In the genomic region with DNA sequence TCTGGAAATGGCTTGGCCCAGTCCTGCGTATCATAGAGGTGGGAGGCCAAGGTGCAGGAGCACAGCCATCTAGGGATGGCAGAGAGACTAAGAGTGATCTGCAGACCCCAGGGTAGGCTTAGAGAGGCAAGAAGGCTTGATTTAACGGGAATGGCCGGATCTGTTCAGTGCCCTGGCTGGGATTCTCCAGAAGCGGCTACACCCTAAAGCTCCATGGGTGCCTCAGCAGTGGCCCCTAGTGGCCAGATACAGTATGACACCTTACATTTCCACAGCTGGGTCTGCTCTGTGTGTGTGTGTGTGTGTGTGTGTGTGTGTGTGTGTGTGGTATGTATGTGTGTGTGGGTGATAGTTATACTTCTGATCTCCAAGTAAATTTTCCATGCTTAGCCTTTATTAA, we compare ENCODE assay signal across 8 mouse cellular contexts.
DNase-seq lines count a peak whose midpoint lies in the region; ATAC-seq and TF ChIP-seq lines count a peak whose summit lies in the region.

No protein-coding gene starts in this region.

- H3K79me2 ChIP-seq in liver, adult 2 months (ENCODE audit: control insufficient read depth, insufficient read depth, low read length) = no peaks in the 10 kb centered on the region

- H3K27ac ChIP-seq in forebrain, embryonic 10.5 days = 0 out of 2 replicates have a peak overlapping the region, but pooled peaks have one; percentile 48
- H3K27ac ChIP-seq in heart, embryonic 14.5 days (replicated peaks in 1 of 2; ENCODE audit: control insufficient read depth in 1 of 2, insufficient read depth in 1 of 2, low read depth in 2 of 2, low read length in 2 of 2) = 0 out of 4 replicates have a peak overlapping the region, but pooled peaks have one; percentile 21 to 50
- no peak overlapping the region for H3K27ac ChIP-seq in kidney, postnatal 0 days
- H3K27ac ChIP-seq in liver, adult 2 months (replicated peaks; ENCODE audit: insufficient read depth, low read depth, low read length) = no peak overlapping the region
- H3K27ac ChIP-seq in stomach, embryonic 14.5 days (ENCODE audit: low read length) = no peak overlapping the region

- H3K9ac ChIP-seq in heart, embryonic 14.5 days (ENCODE audit: low read length) = no peak overlapping the region
- no peak overlapping the region for H3K9ac ChIP-seq in kidney, postnatal 0 days (ENCODE audit: low read depth, low read length)
- no peak overlapping the region for H3K9ac ChIP-seq in liver, adult 2 months (ENCODE audit: low read depth, low read length)
- H3K9ac ChIP-seq in stomach, embryonic 14.5 days (replicated peaks; ENCODE audit: low read depth, low read length) = no peak overlapping the region

- peak; percentile 51 for ATAC-seq in CD4-positive, CD25-positive, alpha-beta regulatory T cell, adult 4 months
- ATAC-seq in heart, embryonic 14.5 days (ENCODE audit: insufficient number of reproducible peaks, insufficient read depth, low FRiP score, low read depth) = peak; percentile 42; the same call in 1 of the 2 replicates
- ATAC-seq in kidney, postnatal 0 days (replicated peaks; ENCODE audit: low FRiP score, low read depth) = peak; percentile 53
- ATAC-seq in stomach, embryonic 14.5 days (ENCODE audit: insufficient number of reproducible peaks, insufficient read depth, low FRiP score, low read depth) = peak; percentile 63

- peaks cover 39% of the 10 kb centered on the region for H3K4me1 ChIP-seq in forebrain, embryonic 10.5 days
- peaks cover 47 to 60% of the 10 kb centered on the region in 2 experiments for H3K4me1 ChIP-seq in heart, embryonic 14.5 days (ENCODE audit: control insufficient read depth in 2 of 2, insufficient read depth in 2 of 2, low read length in 2 of 2)
- peaks cover 7% of the 10 kb centered on the region; the same call in 1 of the 2 replicates for H3K4me1 ChIP-seq in kidney, postnatal 0 days (replicated peaks; ENCODE audit: insufficient read depth, low read length)
- H3K4me1 ChIP-seq in liver, adult 2 months (ENCODE audit: control insufficient read depth, insufficient read depth, low read length) = no peaks in the 10 kb centered on the region
- H3K4me1 ChIP-seq in stomach, embryonic 14.5 days (ENCODE audit: control insufficient read depth, insufficient read depth, low read length) = peaks cover 29% of the 10 kb centered on the region

- H3K4me3 ChIP-seq in forebrain, embryonic 10.5 days = no peak overlapping the region
- no peak overlapping the region for H3K4me3 ChIP-seq in heart, embryonic 14.5 days (ENCODE audit: control insufficient read depth in 1 of 2, insufficient read depth in 1 of 2, low read depth in 1 of 2, low read length in 2 of 2)
- no peak overlapping the region for H3K4me3 ChIP-seq in kidney, postnatal 0 days (replicated peaks; ENCODE audit: low read depth, low read length)
- H3K4me3 ChIP-seq in liver, adult 2 months (ENCODE audit: insufficient read depth, low read depth, low read length) = no peak overlapping the region
- no peak overlapping the region for H3K4me3 ChIP-seq in stomach, embryonic 14.5 days (ENCODE audit: low read depth, low read length)

- peaks cover 11% of the 10 kb centered on the region for H3K36me3 ChIP-seq in forebrain, embryonic 10.5 days (replicated peaks)
- H3K36me3 ChIP-seq in heart, embryonic 14.5 days (ENCODE audit: control insufficient read depth, insufficient read depth, low read length) = peaks cover 7% of the 10 kb centered on the region; the same call in 1 of the 2 replicates
- H3K36me3 ChIP-seq in kidney, postnatal 0 days (ENCODE audit: insufficient read depth, low read length) = no peaks in the 10 kb centered on the region
- H3K36me3 ChIP-seq in liver, adult 2 months (ENCODE audit: control insufficient read depth, insufficient read depth, low read length) = no peaks in the 10 kb centered on the region
- H3K36me3 ChIP-seq in stomach, embryonic 14.5 days (ENCODE audit: control insufficient read depth, insufficient read depth, low read length) = no peaks in the 10 kb centered on the region

- no peaks in the 10 kb centered on the region for H3K27me3 ChIP-seq in forebrain, embryonic 10.5 days (ENCODE audit: poor library complexity, severe bottlenecking)
- no peaks in the 10 kb centered on the region for H3K27me3 ChIP-seq in heart, embryonic 14.5 days (ENCODE audit: control insufficient read depth, insufficient read depth, low read length)
- H3K27me3 ChIP-seq in kidney, postnatal 0 days (ENCODE audit: insufficient read depth, low read length) = no peaks in the 10 kb centered on the region
- no peaks in the 10 kb centered on the region for H3K27me3 ChIP-seq in liver, adult 2 months (ENCODE audit: control insufficient read depth, insufficient read depth, low read length)
- no peaks in the 10 kb centered on the region for H3K27me3 ChIP-seq in stomach, embryonic 14.5 days (ENCODE audit: control insufficient read depth, insufficient read depth, low read length)

- peak; percentile 99 for TF ChIP-seq CTCF in kidney, postnatal 0 days (IDR thresholded peaks at IDR 0.05; ENCODE audit: low read depth)
- peak; percentile 87 for TF ChIP-seq CTCF in liver, adult 2 months (IDR thresholded peaks at IDR 0.05; ENCODE audit: low read depth, low read length)

- peak overlapping the region; percentile 25; the same call in 1 of the 2 replicates for H3K4me2 ChIP-seq in heart, embryonic 14.5 days (ENCODE audit: low read length)
- no peak overlapping the region for H3K4me2 ChIP-seq in kidney, postnatal 0 days (ENCODE audit: low read length)
- H3K4me2 ChIP-seq in stomach, embryonic 14.5 days (replicated peaks; ENCODE audit: low read depth, low read length) = no peak overlapping the region

- peak; percentile 53 for DNase-seq in c-Kit-negative CD71-positive TER-119-positive erythroid progenitor cells, embryonic 14.5 days (ENCODE audit: low read depth, low spot score)
- DNase-seq in forebrain, embryonic 10.5 days (ENCODE audit: extremely low spot score, low spot score) = peak; percentile 85
- DNase-seq in kidney, postnatal 0 days (ENCODE audit: low spot score) = peak; percentile 90
- DNase-seq in liver, adult 2 months (ENCODE audit: extremely low read depth, low read depth, low spot score) = peak; percentile 24
- DNase-seq in naive thymus-derived CD4-positive, alpha-beta T cell, adult 2 months (ENCODE audit: low read depth) = peak; percentile 84

- WGBS in forebrain, embryonic 10.5 days = 21% methylated on average over 4 of the region's 4 CpGs
- 24% methylated on average over 4 of the region's 4 CpGs for WGBS in heart, embryonic 14.5 days
- WGBS in kidney, postnatal 0 days = 24% methylated on average over 4 of the region's 4 CpGs
- WGBS in liver, adult 2 months = 24% methylated on average over 4 of the region's 4 CpGs
- 18% methylated on average over 4 of the region's 4 CpGs for WGBS in stomach, embryonic 14.5 days

- TF ChIP-seq POLR2A in liver, adult 2 months (IDR thresholded peaks at IDR 0.05; ENCODE audit: extremely low read depth, insufficient read depth, low read length) = no peak

- no peaks in the 10 kb centered on the region for H3K9me3 ChIP-seq in forebrain, embryonic 10.5 days
- no peaks in the 10 kb centered on the region for H3K9me3 ChIP-seq in heart, embryonic 14.5 days (ENCODE audit: control insufficient read depth, low read length)
- no peaks in the 10 kb centered on the region for H3K9me3 ChIP-seq in kidney, postnatal 0 days (replicated peaks; ENCODE audit: low read length)
- H3K9me3 ChIP-seq in stomach, embryonic 14.5 days (ENCODE audit: control insufficient read depth, low read depth, low read length) = no peaks in the 10 kb centered on the region

Comparison
In these comparisons a context has a peak if more than half of its experiments do, and no peak if none do; other contexts are left out.
1. DNase-seq: peak in every context shown above with its lines; median percentile 90 in kidney, postnatal 0 days; 85 in forebrain, embryonic 10.5 days; 84 in naive thymus-derived CD4-positive, alpha-beta T cell, adult 2 months; 53 in c-Kit-negative CD71-positive TER-119-positive erythroid progenitor cells, embryonic 14.5 days; 24 in liver, adult 2 months.
2. H3K27ac ChIP-seq: peak in forebrain, embryonic 10.5 days (single experiment) and heart, embryonic 14.5 days (2 of 2); none in kidney, postnatal 0 days (single experiment), liver, adult 2 months (single experiment) and stomach, embryonic 14.5 days (single experiment).
3. Peak in every context shown above with its lines, with median percentiles within 50 percentile points of each other: ATAC-seq.